Mouse (Mus musculus) liver, embryonic 12.5 days (tissue): ENCODE measurements around the gene Zfp687. TPM values are rescaled to one million over a fixed set of nuclear protein-coding genes. Genes with fewer than 3 reads are reported as not detected.

Experiments
- microRNA-seq: library from miRNA; unstranded; fragments of <30 nt; microRNA quantifications from one replicate; pipeline ENCODE4, GENCODE M21; 2017
- polyA plus RNA-seq: library from polyadenylated mRNA; unstranded; fragments of >200 nt; fragmentation: Nextera tagmentation; extraction: Ambion mirVana; gene quantifications from 2 replicates; pipeline ENCODE4 v1.2.1, GENCODE M21; 2016

Zfp687 gene
- polyA plus RNA-seq, 1 experiment from 2014 or later = 12.6 TPM

Small RNAs within 50 kb of the gene (microRNA-seq; reads per million reads assigned to microRNA genes)
- gene Mir7013 = 1.4 reads per million

Other genes starting within 250 kb of the Zfp687 start
- 8.7 and 9.2 TPM in 2 replicates for gene Cgn, start 229.0 kb downstream of the Zfp687 start, polyA plus RNA-seq
- 5.2 and 5.3 TPM in 2 replicates for gene Pogz, start 177.9 kb downstream of the Zfp687 start, polyA plus RNA-seq
- 207 and 214 TPM in 2 replicates for gene Psmb4, start 128.5 kb downstream of the Zfp687 start, polyA plus RNA-seq
- 53.9 and 54.0 TPM in 2 replicates for gene Selenbp1, start 82.4 kb downstream of the Zfp687 start, polyA plus RNA-seq
- 2.6 and 3.6 TPM in 2 replicates for gene Rfx5, start 61.4 kb downstream of the Zfp687 start, polyA plus RNA-seq
- 12.6 and 13.1 TPM in 2 replicates for gene Pi4kb, start 40.7 kb downstream of the Zfp687 start, polyA plus RNA-seq
- 216 and 229 TPM in 2 replicates for gene Psmd4, start 27.2 kb upstream of the Zfp687 start, polyA plus RNA-seq
- gene Pip5k1a, start 91.5 kb upstream of the Zfp687 start, polyA plus RNA-seq = 11.3 and 11.5 TPM in 2 replicates
- 53.7 and 56.2 TPM in 2 replicates for gene Vps72, start 95.6 kb upstream of the Zfp687 start, polyA plus RNA-seq
- gene Tmod4, start 109.0 kb upstream of the Zfp687 start, polyA plus RNA-seq = 0.19 and 0.51 TPM in 2 replicates
- 38.2 and 39.7 TPM in 2 replicates for gene Scnm1, start 118.6 kb upstream of the Zfp687 start, polyA plus RNA-seq
- 7.9 and 8.6 TPM in 2 replicates for gene Lysmd1, start 118.6 kb upstream of the Zfp687 start, polyA plus RNA-seq
- 5.1 and 5.3 TPM in 2 replicates for gene Tnfaip8l2, start 126.9 kb upstream of the Zfp687 start, polyA plus RNA-seq
- 1.9 and 2.1 TPM in 2 replicates for gene Sema6c, start 145.0 kb upstream of the Zfp687 start, polyA plus RNA-seq
- 11.0 and 11.4 TPM in 2 replicates for gene Gabpb2, start 202.5 kb upstream of the Zfp687 start, polyA plus RNA-seq
- gene Cdc42se1, start 213.3 kb upstream of the Zfp687 start, polyA plus RNA-seq = 59.6 and 60.9 TPM in 2 replicates
- 4.3 and 4.5 TPM in 2 replicates for gene Mllt11, start 216.7 kb upstream of the Zfp687 start, polyA plus RNA-seq
- gene Gm128, start 226.2 kb upstream of the Zfp687 start, polyA plus RNA-seq = 0.33 and 0.38 TPM in 2 replicates
- not detected in 2 replicates for gene Bnipl, start 235.7 kb upstream of the Zfp687 start, polyA plus RNA-seq